Mouse (Mus musculus) CH12.LX (cell line): ENCODE results near the gene Pou6f2. TPM values are rescaled to one million over a fixed set of nuclear protein-coding genes. Genes with fewer than 3 reads are reported as not detected.

Experiments used
- DNase-seq: peaks from one replicate; pipeline ENCODE4 v3.0.0-alpha.2; 2013; ENCODE audit errors: extremely low read depth
- H3K27ac ChIP-seq: 2 replicates; pipeline ENCODE4 v1.5.1; 2012; ENCODE audit warnings: low read depth, mild to moderate bottlenecking, control low read depth, moderate library complexity; ENCODE audit not compliant: insufficient read depth
- H3K27me3 ChIP-seq: replicated peaks from 2 replicates; pipeline ENCODE3; 2012; ENCODE audit warnings: inconsistent platforms
- H3K36me3 ChIP-seq, 2 experiments: replicated peaks in 1 of 2; 2 replicates each; pipeline versions ENCODE3 to v1.6.1; 2012; ENCODE audit warnings: inconsistent platforms in 1 of 2, low read length in 1 of 2, mild to moderate bottlenecking in 1 of 2, mixed read lengths in 1 of 2, moderate library complexity in 1 of 2; ENCODE audit not compliant: control insufficient read depth in 1 of 2, insufficient read depth in 1 of 2
- H3K4me1 ChIP-seq, 2 experiments: 2 replicates each; pipeline ENCODE4 v1.6.1; 2012; ENCODE audit warnings: inconsistent platforms in 1 of 2, moderate library complexity in 1 of 2; ENCODE audit not compliant: insufficient read depth in 2 of 2, control insufficient read depth in 1 of 2
- H3K4me2 ChIP-seq: 2 replicates; pipeline ENCODE4 v1.6.1; 2012; ENCODE audit warnings: low read depth, mild to moderate bottlenecking, control low read depth; ENCODE audit not compliant: poor library complexity, insufficient read depth, severe bottlenecking
- H3K4me3 ChIP-seq, 3 experiments: fragments of 150-350 bp in 1 of 3; sonication (generic) in 1 of 3; replicated peaks in 1 of 3; 2 replicates each; pipeline versions ENCODE3 to v1.5.1; 2011 to 2012; ENCODE audit warnings: low read depth in 2 of 3, low read length in 2 of 3, mild to moderate bottlenecking in 2 of 3, moderate library complexity in 2 of 3, control low read depth in 1 of 3, improper control_type of control experiment in 1 of 3, inconsistent platforms in 1 of 3, mixed read lengths in 1 of 3; ENCODE audit not compliant: poor library complexity in 1 of 3
- H3K79me2 ChIP-seq: replicated peaks from 2 replicates; pipeline ENCODE4 v1.6.1; 2012; ENCODE audit warnings: mild to moderate bottlenecking, moderate library complexity; ENCODE audit not compliant: control insufficient read depth, poor library complexity, insufficient read depth, severe bottlenecking; ENCODE audit errors: extremely low read depth
- H3K9ac ChIP-seq: 2 replicates; pipeline ENCODE4 v1.6.1; 2012; ENCODE audit warnings: low read depth, mild to moderate bottlenecking, control low read depth, moderate library complexity; ENCODE audit not compliant: insufficient read depth
- H3K9me3 ChIP-seq: replicated peaks from 2 replicates; pipeline ENCODE3; 2012; ENCODE audit warnings: low read length, inconsistent platforms, mixed read lengths
- CTCF ChIP-seq, 2 experiments: IDR thresholded peaks in 1 of 2; conservative IDR thresholded peaks in 1 of 2; 2 replicates each; pipeline ENCODE4 v1.5.1; 2011 to 2012; ENCODE audit warnings: low read depth in 2 of 2, low read length in 2 of 2, improper control_type of control experiment in 1 of 2, inconsistent platforms in 1 of 2, mild to moderate bottlenecking in 1 of 2, moderate library complexity in 1 of 2
- ELF1 ChIP-seq: IDR thresholded peaks from 2 replicates; pipeline ENCODE4 v1.6.1; 2014; ENCODE audit warnings: low read depth, mild to moderate bottlenecking, inconsistent platforms, low read length, improper control_type of control experiment
- ETS1 ChIP-seq: conservative IDR thresholded peaks from 2 replicates; pipeline ENCODE4 v1.6.1; 2012; ENCODE audit warnings: low read depth, mild to moderate bottlenecking, inconsistent platforms, low read length, improper control_type of control experiment, moderate library complexity
- GABPA ChIP-seq: IDR thresholded peaks from 2 replicates; pipeline ENCODE4 v1.6.1; 2012; ENCODE audit warnings: low read depth, low read length, improper control_type of control experiment, inconsistent platforms; ENCODE audit not compliant: insufficient replicate concordance
- JUN ChIP-seq: IDR thresholded peaks from 2 replicates; pipeline ENCODE4 v1.6.1; 2011; ENCODE audit warnings: low read depth, mild to moderate bottlenecking, low read length, improper control_type of control experiment, moderate library complexity; ENCODE audit not compliant: insufficient read depth
- KAT2A ChIP-seq: IDR thresholded peaks from 2 replicates; pipeline ENCODE4 v1.6.1; 2012; ENCODE audit warnings: low read length, improper control_type of control experiment, inconsistent platforms; ENCODE audit not compliant: insufficient replicate concordance
- MAFK ChIP-seq: IDR thresholded peaks from 2 replicates; pipeline ENCODE4 v1.6.1; 2011; ENCODE audit warnings: low read length, improper control_type of control experiment; ENCODE audit not compliant: insufficient replicate concordance
- MAX ChIP-seq: IDR thresholded peaks from 2 replicates; pipeline ENCODE4 v1.6.1; 2011; ENCODE audit warnings: low read length, improper control_type of control experiment
- MAZ ChIP-seq: IDR thresholded peaks from 2 replicates; pipeline ENCODE4 v1.6.1; 2012; ENCODE audit warnings: low read depth, mild to moderate bottlenecking, inconsistent platforms, low read length, improper control_type of control experiment, moderate library complexity
- MXI1 ChIP-seq: IDR thresholded peaks from 2 replicates; pipeline ENCODE4 v1.6.1; 2011; ENCODE audit warnings: mild to moderate bottlenecking, low read depth, low read length, improper control_type of control experiment
- MYC ChIP-seq: IDR thresholded peaks from 2 replicates; pipeline ENCODE4 v1.6.1; 2011; ENCODE audit warnings: low read depth, mild to moderate bottlenecking, improper control_type of control experiment, low read length
- NELFE ChIP-seq: IDR thresholded peaks from 2 replicates; pipeline ENCODE4 v1.6.1; 2011; ENCODE audit warnings: low read depth, low read length, improper control_type of control experiment
- NRF1 ChIP-seq: IDR thresholded peaks from 2 replicates; pipeline ENCODE4 v1.6.1; 2014; ENCODE audit warnings: low read depth, mild to moderate bottlenecking, inconsistent platforms, low read length, improper control_type of control experiment, moderate library complexity
- PAX5 ChIP-seq: IDR thresholded peaks from 2 replicates; pipeline ENCODE4 v1.6.1; 2012; ENCODE audit warnings: low read length, inconsistent platforms, mixed read lengths
- POLR2A ChIP-seq: IDR thresholded peaks from 2 replicates; pipeline ENCODE4 v1.6.1; 2011; ENCODE audit warnings: low read depth, mild to moderate bottlenecking, improper control_type of control experiment, low read length
- POLR2AphosphoS2 ChIP-seq: IDR thresholded peaks from 2 replicates; pipeline ENCODE4 v1.6.1; 2011; ENCODE audit warnings: low read depth, low read length, improper control_type of control experiment
- SIN3A ChIP-seq: IDR thresholded peaks from 2 replicates; pipeline ENCODE4 v1.6.1; 2012; ENCODE audit warnings: low read length, improper control_type of control experiment, inconsistent platforms
- SMC3 ChIP-seq: IDR thresholded peaks from 2 replicates; pipeline ENCODE4 v1.6.1; 2011; ENCODE audit warnings: low read depth, low read length, improper control_type of control experiment
- TCF12 ChIP-seq: IDR thresholded peaks from 2 replicates; pipeline ENCODE4 v1.6.1; 2014; ENCODE audit warnings: low read depth, mild to moderate bottlenecking, inconsistent platforms, low read length, improper control_type of control experiment
- UBTF ChIP-seq: IDR thresholded peaks from 2 replicates; pipeline ENCODE4 v1.6.1; 2012; ENCODE audit warnings: low read depth, mild to moderate bottlenecking, inconsistent platforms, low read length, improper control_type of control experiment, moderate library complexity
- ZKSCAN1 ChIP-seq: IDR thresholded peaks from 2 replicates; pipeline ENCODE4 v1.6.1; 2012; ENCODE audit warnings: low read depth, inconsistent platforms, low read length, improper control_type of control experiment, borderline replicate concordance
- ZMIZ1 ChIP-seq: IDR thresholded peaks from 2 replicates; pipeline ENCODE4 v1.6.1; 2012; ENCODE audit warnings: low read depth, mild to moderate bottlenecking, inconsistent platforms, low read length, improper control_type of control experiment
- ZNF384 ChIP-seq: IDR thresholded peaks from 2 replicates; pipeline ENCODE4 v1.6.1; 2012; ENCODE audit warnings: low read depth, low read length, improper control_type of control experiment, inconsistent platforms
- dilution Hi-C: fragments of 300-500 bp; cut with MboI; formaldehyde crosslinking; loops from 2 replicates; pipeline ENCODE4 v1.14.3; 2020; ENCODE audit warnings: low sequenced_read_pairs; ENCODE audit not compliant: extremely low pct_unique_long_range_greater_than_20kb, extremely low pct_ligation_motif_present
- in situ Hi-C: fragments of 300-500 bp; cut with MboI; formaldehyde crosslinking; loops from 3 replicates; pipeline ENCODE4 v1.14.3; 2019; ENCODE audit warnings: low sequenced_read_pairs, low pct_ligation_motif_present, low pct_unique_long_range_greater_than_20kb, mixed read lengths
- polyA plus RNA-seq: library from polyadenylated mRNA; unstranded; fragments of >175 nt; gene quantifications from 2 replicates; pipeline ENCODE4 v1.2.1, GENCODE M21; 2012; ENCODE audit warnings: low read depth; ENCODE audit not compliant: insufficient read length
- total RNA-seq, 2 experiments: library from RNA; depleted of rRNA; stranded (reverse); fragments of 300-350 nt in 1 of 2; fragments of >200 nt in 1 of 2; gene quantifications; 2 replicates each; pipeline ENCODE4 v1.2.3; 2012 to 2014

Pou6f2 gene
- total and polyA plus RNA-seq, 3 experiments = not detected

DNA sequence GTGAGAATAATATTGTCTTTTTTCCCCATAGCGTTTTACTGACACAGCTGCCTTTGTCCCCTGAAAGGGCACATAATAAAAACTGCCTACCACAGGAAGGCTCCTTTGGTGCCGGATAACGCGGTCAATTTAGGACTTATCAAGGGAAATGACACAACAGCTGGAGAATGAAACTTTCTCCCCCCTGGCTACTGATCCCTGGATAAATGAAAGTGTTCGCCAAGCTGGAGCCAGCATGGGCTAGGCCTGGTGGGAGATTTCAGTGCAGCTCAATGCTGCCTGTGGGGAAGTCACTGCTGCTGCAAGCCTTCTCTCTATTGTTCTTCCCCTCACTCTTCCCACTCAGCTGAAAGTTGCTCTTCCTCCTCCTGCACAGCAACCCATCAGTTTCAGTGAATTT is 267.8 kb downstream of the Pou6f2 start:
- Histone ChIP-seq H3K27me3 (no peaks in the 10 kb centered on the region), H3K27ac (no peak overlapping the region), H3K4me3 (no peak overlapping the region), H3K4me2 (no peak overlapping the region), H3K36me3 (no peaks in the 10 kb centered on the region), H3K9me3 (no peaks in the 10 kb centered on the region), H3K9ac (no peak overlapping the region), H3K4me1 (no peaks in the 10 kb centered on the region), H3K79me2 (no peaks in the 10 kb centered on the region)
- in situ Hi-C loops (no loop called here), dilution Hi-C loops (no loop called here)
- DNase-seq = no peak
- TF ChIP-seq POLR2AphosphoS2 = no peak
- no peak for TF ChIP-seq UBTF
- TF ChIP-seq ZKSCAN1 = no peak
- TF ChIP-seq MYC = no peak
- TF ChIP-seq TCF12 = no peak
- no peak for TF ChIP-seq SIN3A
- TF ChIP-seq ELF1 = no peak
- no peak for TF ChIP-seq MXI1
- no peak for TF ChIP-seq MAFK
- no peak for TF ChIP-seq PAX5

- dilution Hi-C loops = no loop called here
- in situ Hi-C loops = no loop called here
Measured at GRCm38 (mm10) chr13:18128826-18129225, 268.7 kb downstream of the Pou6f2 start.

More at GRCm38 (mm10) chr13:18128826-18129225, 268.7 kb downstream of the Pou6f2 start:
- H3K36me3 ChIP-seq = no peaks in the 10 kb centered on the region
- H3K27ac ChIP-seq = no peak overlapping the region
- no peak for TF ChIP-seq TCF12
- no peak for TF ChIP-seq PAX5
- TF ChIP-seq JUN = no peak
- TF ChIP-seq CTCF (conservative IDR thresholded peaks at IDR 0.05 in 1 of 2, IDR thresholded peaks at IDR 0.05 in 1 of 2; ENCODE audit: low read depth in 2 of 2, low read length in 2 of 2) = no peak
- TF ChIP-seq MAX = no peak
- no peak for TF ChIP-seq NRF1
- TF ChIP-seq KAT2A = no peak
- TF ChIP-seq POLR2A = no peak
- TF ChIP-seq ETS1 = no peak
- TF ChIP-seq SIN3A = no peak
- no peak for TF ChIP-seq SMC3
- TF ChIP-seq MAZ = no peak
- TF ChIP-seq NELFE = no peak
- no peak for TF ChIP-seq ZNF384
- no peak for TF ChIP-seq ZKSCAN1
- no peak for TF ChIP-seq ZMIZ1
- TF ChIP-seq GABPA = no peak
- H3K4me3 ChIP-seq = no peak overlapping the region
- H3K9ac ChIP-seq = no peak overlapping the region
- no peaks in the 10 kb centered on the region for H3K79me2 ChIP-seq
- DNase-seq = no peak
- H3K9me3 ChIP-seq = no peaks in the 10 kb centered on the region
- no peaks in the 10 kb centered on the region for H3K27me3 ChIP-seq
- no peaks in the 10 kb centered on the region for H3K4me1 ChIP-seq
- H3K4me2 ChIP-seq = no peak overlapping the region
